Mouse (Mus musculus): ENCODE data around the gene Cib1.

The Cib1 gene

DNA sequence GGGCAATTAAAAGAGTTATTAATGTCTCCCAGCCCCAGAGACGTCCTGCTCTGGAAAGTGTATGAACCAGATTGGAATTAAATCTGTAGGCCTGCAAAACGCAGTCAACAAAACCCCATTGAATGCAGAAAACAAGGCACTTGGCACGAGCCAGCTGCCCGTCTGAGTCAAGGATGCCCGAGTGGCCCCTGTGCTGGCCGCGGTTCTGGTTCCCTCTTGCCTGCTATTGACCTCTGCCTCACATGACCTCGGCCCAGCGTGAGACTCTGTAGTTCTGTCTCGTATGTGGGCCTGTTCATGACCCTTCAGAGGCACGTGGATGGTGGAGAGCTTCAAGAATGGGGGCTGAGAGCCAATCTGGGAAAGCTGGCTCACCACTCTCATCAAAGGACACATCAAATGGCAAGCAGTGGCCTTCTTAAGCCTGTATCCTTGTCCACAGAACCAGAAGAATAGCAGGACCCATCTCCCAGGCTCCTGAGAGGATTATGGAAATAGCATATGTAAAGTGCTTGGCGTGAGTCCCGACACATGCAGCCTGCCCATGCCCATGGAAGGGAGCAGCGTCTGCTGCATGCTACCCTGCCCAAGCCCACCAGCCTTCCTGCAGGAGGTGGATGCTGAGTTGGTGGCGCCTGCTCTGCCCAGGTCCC, 30.6 kb downstream of the Cib1 start:
- DNase-seq (ENCODE audit: low spot score in 2 of 2), result no peak

- DNase-seq (ENCODE audit: low spot score in 2 of 2), result no peak
Observed at GRCm38 (mm10) chr7:80200963-80201539, 31.6 kb downstream of the Cib1 start.

GRCm38 (mm10) chr7:80200588-80200945, 32.0 kb downstream of the Cib1 start:
- no peak for DNase-seq (ENCODE audit: low spot score in 2 of 2)

GRCm38 (mm10) chr7:80199851-80200587, 32.6 kb downstream of the Cib1 start:
- DNase-seq (ENCODE audit: low spot score in 2 of 2), result no peak

DNA sequence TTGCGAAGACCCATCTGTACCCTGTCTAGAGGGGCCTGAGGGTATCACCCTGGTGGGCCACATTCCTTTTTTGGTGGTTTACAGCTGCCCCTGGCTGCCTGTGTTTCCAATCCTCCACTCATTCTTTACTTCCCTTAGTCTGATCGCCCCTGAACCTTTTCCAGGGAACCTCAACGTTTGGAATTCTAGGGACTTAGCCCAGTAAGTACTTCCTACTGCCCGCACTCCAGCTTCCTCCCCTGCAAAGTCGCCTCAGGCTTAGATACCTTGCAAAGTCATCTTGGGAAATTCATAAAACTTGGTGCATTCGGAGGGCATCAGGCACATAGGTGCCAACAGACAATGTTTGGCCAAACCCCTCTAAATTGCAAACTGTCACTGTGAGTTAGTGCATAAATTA, 33.3 kb downstream of the Cib1 start:
- DNase-seq (ENCODE audit: low spot score in 2 of 2), result no peak

- no peak for DNase-seq (ENCODE audit: low spot score in 2 of 2)
Observed at GRCm38 (mm10) chr7:80198863-80199262, 33.8 kb downstream of the Cib1 start.

DNA sequence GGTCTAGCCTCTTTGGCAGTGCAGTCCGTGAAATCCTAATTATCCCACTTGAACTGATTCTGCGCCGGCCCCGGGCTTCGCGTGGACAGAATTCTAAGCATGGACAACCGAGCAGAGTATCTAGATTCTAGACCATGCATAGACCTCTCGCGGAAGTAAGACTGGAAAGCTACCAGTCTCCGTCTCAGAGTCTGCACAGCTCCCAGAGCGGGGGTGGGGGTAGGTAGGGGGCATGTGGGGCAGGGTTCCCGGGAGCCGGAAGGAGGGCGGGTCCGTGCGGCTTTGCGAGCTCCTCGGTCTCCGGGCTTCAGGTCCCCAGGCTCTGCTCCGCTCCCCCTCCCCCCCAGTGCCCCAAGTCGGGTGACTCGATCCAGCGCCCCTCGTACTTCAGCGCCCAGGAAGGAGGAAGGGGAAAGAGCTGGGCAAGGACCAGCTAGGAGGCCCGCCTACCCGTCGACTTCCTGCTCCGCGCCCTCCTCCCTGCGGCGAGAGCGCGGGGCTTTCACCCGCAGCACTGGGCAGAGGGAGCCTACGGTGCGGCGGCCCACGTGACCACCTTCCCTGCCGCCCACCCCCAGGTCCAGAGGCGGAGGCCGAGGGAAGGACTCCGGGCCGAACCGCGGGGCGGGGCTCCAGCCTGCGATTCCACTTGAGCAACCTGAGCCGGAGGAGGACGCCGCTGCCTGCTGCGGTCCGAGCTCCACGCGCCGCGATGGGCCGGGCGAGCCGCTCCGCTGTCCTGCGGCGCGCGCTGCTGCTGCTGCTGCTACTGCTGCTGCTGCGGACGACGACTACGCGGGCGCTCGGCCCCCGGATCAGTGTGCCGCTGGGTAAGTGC, 34.5 kb downstream of the Cib1 start:
- DNase-seq (ENCODE audit: low spot score in 2 of 2), result peak; percentile 67 to 79

DNA sequence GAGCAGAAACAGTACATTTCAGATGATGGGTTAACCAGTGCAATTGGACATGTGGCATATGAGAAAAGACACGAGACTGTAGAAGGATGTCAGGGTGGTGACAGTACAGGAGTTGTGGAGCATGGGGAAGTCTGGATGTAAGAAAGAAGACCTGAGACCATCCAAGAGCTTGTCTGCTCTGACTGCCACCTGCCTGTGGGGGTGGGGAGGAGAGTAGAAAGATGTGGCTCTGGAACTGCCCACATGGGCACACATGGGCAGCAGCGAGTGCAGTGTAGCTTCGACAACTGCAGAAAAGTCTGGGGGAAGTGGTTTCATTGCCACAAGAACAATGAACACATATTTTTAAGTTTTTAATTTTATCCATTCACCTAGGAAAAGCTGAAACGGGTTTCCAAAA, 35.2 kb downstream of the Cib1 start:
- no peak for DNase-seq (ENCODE audit: low spot score in 2 of 2)

DNA sequence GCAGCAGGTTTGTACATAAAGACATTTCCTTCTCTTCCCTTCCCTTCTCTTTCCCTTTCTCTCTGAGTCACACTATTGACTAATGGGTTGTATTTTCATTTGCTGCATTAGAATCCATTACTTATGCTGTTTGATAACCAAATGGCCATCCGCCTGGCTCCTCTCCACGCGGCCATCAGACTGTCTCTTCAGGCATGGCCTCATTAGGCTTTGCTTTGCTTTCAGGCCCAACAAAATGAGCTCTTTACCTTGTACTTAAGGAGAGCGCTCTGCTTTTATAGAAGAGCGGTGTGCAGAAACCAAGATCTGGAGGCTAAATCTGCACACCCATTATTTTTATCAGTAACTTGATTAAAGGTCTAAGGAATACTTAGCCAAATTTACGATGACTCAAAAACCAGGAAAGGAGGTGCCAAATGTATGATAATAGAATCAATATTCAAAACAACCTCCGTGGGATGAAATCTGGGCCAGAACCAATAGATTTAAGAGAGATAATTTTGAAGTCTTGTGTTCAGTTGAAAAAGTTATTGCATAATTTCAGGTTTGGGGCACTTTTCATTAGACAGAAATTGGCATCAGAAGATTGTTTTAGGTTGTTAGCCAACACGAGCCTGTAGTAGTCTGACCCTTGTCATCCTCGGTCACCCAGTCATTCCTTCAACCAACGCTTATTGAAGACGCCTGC, 36.9 kb downstream of the Cib1 start:
- DNase-seq (ENCODE audit: low spot score in 2 of 2), result no peak

GRCm38 (mm10) chr7:80195146-80195545, 37.5 kb downstream of the Cib1 start:
- DNase-seq (ENCODE audit: low spot score in 2 of 2), result no peak

- DNase-seq (ENCODE audit: low spot score in 2 of 2), result no peak
Observed at GRCm38 (mm10) chr7:80193941-80194739, 38.5 kb downstream of the Cib1 start.

DNA sequence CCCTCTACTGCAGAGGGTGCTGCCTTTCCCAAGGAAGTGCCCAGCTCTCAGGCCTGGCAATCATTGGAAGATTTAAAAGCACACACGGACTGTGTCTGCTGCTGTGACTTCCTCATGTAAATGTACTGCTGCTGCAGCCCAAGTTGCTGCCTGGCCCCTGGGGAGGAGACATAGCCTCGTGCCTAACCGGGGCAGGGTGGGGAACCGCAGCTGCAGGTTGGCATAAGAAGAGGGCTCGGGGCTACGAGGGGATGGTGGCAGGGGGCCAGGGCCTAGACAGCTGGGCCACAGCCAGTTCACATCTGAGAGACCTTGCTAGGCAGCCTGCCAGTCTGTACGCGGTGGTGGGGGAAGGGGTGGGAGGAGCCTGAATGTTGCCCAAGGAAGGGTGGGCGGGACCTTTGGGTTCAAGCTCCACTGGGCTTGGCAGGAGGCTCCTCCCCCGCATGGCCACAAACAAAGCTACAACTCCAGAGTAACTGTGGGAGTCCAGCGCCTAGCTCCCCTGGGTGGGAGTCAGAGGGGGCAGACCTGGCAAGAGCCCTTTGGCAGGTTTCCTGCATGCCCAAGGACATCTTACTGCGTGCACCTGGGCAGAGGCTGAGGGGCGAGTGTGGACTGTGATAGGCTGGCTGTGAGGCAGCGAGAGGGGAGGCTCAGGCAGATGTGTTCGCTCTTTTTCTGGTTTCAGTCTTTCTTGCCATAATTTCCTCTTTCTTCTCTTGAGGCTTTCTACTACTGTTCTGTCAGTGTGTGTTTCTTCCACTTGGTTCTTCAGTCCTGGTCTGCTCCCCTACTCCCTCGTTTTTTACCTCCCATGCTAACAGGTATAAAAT, 40.2 kb downstream of the Cib1 start:
- DNase-seq (ENCODE audit: low spot score in 2 of 2), result peak; percentile 75 to 83

- DNase-seq (ENCODE audit: low spot score in 2 of 2), result no peak
Observed at GRCm38 (mm10) chr7:80191455-80191854, 41.2 kb downstream of the Cib1 start.

DNA sequence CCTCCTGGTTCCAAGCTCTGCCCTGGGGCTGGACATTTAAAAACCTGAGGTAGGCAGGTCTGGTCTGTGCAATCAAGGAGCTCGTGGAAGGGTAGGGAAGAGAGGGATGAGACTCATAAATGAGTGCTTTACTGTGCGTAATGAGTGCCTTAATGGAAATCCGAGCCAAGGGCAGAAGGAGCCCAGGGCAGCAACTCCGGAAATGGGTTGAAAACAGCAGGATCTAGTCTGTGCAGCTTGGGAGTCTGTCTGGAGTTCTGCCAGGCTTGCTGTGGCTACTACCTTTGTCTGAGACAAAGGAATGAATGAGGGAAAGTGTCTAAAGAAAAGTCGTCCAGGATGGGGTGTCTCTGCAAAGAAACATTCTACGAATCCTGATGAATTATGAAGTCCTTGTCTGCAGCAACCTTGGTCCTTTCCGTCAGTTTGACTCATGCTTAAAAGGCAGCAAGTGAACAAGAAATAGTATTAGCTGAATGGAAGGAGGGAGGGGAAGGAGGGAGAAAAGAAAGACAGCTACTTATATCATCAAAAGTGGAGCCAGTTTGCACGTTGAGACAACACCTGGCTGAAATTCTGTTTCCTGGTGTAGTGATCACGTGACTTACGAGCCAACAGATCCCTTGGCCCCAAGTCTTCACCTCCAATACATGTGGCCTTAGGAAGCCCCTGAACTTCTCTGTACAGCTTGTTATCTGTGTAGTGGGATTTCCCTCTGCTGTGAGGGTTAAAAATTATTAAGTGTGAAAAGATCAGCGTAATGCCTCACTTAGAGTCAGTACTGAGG, 43.3 kb downstream of the Cib1 start:
- no peak for DNase-seq (ENCODE audit: low spot score in 2 of 2)

DNA sequence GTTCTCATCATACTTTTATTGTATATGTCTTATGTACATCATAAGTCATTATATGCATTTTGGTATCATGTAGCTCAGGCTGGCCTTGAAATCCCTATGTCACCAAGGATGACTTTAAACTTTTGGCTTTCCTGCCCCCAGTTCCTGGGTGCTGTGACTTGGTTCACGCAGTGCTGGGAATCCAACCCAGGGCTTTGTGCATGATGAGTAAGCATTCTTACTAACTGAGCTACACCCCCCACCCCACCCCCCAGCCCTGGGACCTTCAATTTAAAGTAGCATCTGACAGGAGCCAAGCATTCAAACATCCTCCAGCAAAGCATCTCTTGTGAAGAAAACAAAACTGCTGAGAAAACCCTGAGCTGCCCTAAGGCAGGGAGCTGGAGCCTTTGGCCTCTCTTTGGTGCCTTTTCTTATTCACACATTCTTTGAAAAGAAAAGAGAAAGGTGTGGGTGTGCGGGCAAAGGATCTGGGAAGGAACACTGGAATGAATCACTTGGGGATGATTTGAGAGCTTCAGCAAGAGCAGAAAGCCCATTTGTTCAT, 44.0 kb downstream of the Cib1 start:
- DNase-seq (ENCODE audit: low spot score in 2 of 2), result no peak

DNA sequence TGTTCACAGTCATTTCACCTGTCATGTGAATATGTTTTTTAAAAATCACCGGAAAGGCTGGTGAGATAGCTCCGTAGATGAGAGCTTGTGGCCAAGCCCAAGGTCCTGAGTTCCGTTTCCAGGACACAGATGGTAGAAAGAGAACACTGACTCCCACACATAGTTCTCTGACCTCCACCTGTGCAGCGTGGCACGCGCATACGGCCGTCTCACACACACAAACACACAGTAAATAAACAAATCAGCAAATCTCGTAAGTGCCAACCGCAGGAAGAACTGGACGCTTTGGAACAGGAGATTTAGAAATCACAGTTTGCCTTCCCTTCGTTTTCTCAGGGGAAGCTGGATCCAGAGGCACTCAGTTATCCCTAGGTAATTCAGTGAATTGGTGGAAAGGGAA, 45.1 kb downstream of the Cib1 start:
- DNase-seq (ENCODE audit: low spot score in 2 of 2), result no peak

DNA sequence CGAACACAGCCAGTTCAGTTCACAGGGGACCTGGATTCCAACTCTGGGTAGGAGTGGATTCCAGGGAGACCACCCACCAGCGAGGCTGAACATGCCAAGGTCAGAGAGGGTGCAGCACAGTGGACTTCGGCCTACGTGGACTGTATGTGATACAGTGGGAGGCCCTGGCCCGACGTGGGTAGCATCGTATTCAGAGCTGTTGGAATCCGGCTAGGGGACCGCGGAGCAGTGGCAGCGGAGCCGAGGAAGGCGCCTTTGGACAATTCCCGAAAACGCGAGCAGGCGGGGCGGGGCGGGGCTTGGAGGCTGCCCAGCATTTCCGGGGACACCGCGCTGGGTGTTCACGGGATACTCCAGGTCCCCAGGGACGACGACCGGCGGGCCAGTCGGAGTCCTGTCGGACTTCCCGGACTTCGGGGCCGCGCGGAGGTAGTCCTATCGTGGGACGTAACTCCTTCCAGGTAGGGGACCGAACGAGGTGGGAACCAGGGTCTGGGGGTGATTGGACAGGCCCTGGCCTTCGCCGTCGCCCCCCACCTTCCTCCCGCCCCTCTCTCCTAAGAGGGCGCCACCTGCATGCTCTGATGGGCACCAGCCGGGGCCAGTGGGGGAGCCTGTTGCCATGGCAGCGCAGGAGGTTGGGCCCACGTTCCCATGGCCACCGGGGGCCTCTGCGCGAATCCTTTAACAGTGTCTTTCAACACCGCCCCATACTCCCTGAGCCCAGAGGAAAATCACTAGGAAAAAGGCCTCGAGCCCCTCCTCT, 45.9 kb downstream of the Cib1 start, which contains the start of gene Sema4b:
Sema4b (plus strand) TSS at position 311 of the 766 bp plus-strand sequence.
- DNase-seq (ENCODE audit: low spot score in 2 of 2), result peak; percentile 86 to 91

DNA sequence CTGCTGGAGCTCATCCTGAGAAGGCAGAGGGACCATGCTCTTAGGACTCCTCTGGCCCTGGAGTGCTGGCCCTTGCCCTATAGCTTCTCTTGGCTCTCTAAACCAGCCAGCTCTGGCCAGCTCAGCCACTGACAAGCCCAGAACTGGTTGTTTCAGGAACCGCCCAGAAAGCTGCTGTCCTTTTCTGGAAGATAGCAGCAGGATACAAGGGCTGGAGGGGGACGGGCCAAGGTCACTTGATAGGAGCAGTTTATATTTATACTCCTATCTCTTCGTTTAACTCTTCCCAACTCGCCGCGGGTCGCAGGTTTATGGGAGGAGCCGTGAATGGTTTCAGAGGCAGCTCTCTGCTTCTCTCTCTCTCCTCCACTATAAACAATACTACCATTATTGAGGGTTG, 46.6 kb downstream of the Cib1 start:
- DNase-seq (ENCODE audit: low spot score in 2 of 2), result peak; percentile 83
